Mouse (Mus musculus) lung, embryonic 14.5 days (tissue): ENCODE measurements around the gene Uqcc1. TPM values are rescaled to one million over a fixed set of nuclear protein-coding genes. Genes with fewer than 3 reads are reported as not detected.

Source experiments
- ATAC-seq: fragments of 200-750 bp; cut with Nextera tagmentation; 2 replicates; pipeline ENCODE4 v1.8.0; 2017; ENCODE audit warnings: mild to moderate bottlenecking, moderate TSS enrichment, moderate library complexity; ENCODE audit not compliant: insufficient read depth
- DNase-seq: peaks from one replicate; pipeline ENCODE4 v3.0.0-alpha.2; 2015
- H3K27ac ChIP-seq: fragments of 300-500 bp; sonication (generic); 2 replicates; pipeline ENCODE4 v1.5.1; 2014; ENCODE audit warnings: low read depth, mild to moderate bottlenecking, moderate library complexity
- H3K27me3 ChIP-seq: fragments of 300-500 bp; sonication (generic); 2 replicates; pipeline ENCODE4 v1.6.1; 2014; ENCODE audit warnings: low read length, control low read depth; ENCODE audit not compliant: insufficient read depth
- H3K36me3 ChIP-seq: fragments of 300-500 bp; sonication (generic); 2 replicates; pipeline ENCODE4 v1.6.1; 2014; ENCODE audit warnings: control low read depth; ENCODE audit not compliant: insufficient read depth
- H3K4me1 ChIP-seq: fragments of 300-500 bp; sonication (generic); 2 replicates; pipeline ENCODE4 v1.6.1; 2014; ENCODE audit warnings: antibody characterized with exemption, control low read depth; ENCODE audit not compliant: insufficient read depth
- H3K4me2 ChIP-seq: fragments of 300-500 bp; sonication (generic); 2 replicates; pipeline ENCODE4 v1.6.1; 2014; ENCODE audit warnings: mild to moderate bottlenecking
- H3K4me3 ChIP-seq: fragments of 300-500 bp; sonication (generic); 2 replicates; pipeline ENCODE4 v1.5.1; 2014; ENCODE audit warnings: low read depth, low read length
- H3K9ac ChIP-seq: fragments of 300-500 bp; sonication (generic); 2 replicates; pipeline ENCODE4 v1.6.1; 2014
- H3K9me3 ChIP-seq: fragments of 300-500 bp; sonication (generic); 2 replicates; pipeline ENCODE4 v1.6.1; 2016; ENCODE audit warnings: low read depth, low read length, control low read depth
- CTCF ChIP-seq: IDR thresholded peaks from 2 replicates; pipeline ENCODE4 v1.5.1; 2016; ENCODE audit warnings: antibody characterized with exemption, low read depth
- WGBS: fragments of 180-500 bp; shearing (Covaris S2); extraction: QIAGEN DNeasy Blood & Tissue Kit; methylation state at CpG from one replicate; pipeline ENCODE4 v1.1.7; 2014; 5-methylcytosine and 5-hydroxymethylcytosine counted together
- polyA plus RNA-seq: library from polyadenylated mRNA; unstranded; fragments of >200 nt; fragmentation: Nextera tagmentation; extraction: Ambion mirVana; gene quantifications from 2 replicates; pipeline ENCODE4 v1.2.1, GENCODE M21; 2014

Gene Uqcc1
- polyA plus RNA-seq, 1 experiment from 2014 or later, result 52.0 TPM

DNA sequence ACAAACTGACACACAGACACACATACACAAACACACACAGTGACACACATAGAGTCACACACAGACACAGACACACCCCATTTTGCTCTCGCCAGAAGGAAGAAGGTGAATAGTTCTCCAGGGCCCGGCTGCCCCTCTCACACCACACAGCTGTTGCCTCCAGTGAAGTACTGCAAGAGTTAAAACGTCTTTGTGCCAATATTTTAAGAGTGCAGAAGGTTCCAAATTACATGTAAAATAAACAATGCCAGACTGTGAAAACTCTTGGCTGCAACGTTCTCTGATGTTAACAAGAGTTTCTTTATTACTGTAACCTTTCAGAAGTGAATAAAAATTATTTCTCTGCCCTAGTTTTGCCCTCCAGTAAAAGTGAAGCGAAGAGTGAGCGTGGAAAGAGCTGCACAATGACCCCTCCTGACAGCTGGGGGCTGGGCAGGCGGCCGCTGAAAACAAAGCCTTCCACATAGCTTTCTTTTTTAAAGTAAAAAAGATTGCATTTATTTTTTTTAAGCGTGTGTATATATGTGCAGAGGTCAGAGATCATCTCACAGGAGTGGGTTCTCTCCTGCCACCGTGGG lies 57.1 kb downstream of the Uqcc1 start:
- H3K9ac ChIP-seq, result no peak overlapping the region
- DNase-seq, result peak; percentile 86
- WGBS, result 29% methylated on average over 10 of the region's 10 CpGs
- no peak for TF ChIP-seq CTCF
- H3K9me3 ChIP-seq, result no peaks in the 10 kb centered on the region
- no peaks in the 10 kb centered on the region for H3K27me3 ChIP-seq
- peak overlapping the region; percentile 63; the same call in 1 of the 2 replicates for H3K27ac ChIP-seq
- H3K36me3 ChIP-seq, result peaks cover 37% of the 10 kb centered on the region
- peaks cover 11% of the 10 kb centered on the region for H3K4me1 ChIP-seq
- no peak overlapping the region for H3K4me3 ChIP-seq
- peak overlapping the region; percentile 29 for H3K4me2 ChIP-seq
- ATAC-seq, result peak; percentile 75

DNA sequence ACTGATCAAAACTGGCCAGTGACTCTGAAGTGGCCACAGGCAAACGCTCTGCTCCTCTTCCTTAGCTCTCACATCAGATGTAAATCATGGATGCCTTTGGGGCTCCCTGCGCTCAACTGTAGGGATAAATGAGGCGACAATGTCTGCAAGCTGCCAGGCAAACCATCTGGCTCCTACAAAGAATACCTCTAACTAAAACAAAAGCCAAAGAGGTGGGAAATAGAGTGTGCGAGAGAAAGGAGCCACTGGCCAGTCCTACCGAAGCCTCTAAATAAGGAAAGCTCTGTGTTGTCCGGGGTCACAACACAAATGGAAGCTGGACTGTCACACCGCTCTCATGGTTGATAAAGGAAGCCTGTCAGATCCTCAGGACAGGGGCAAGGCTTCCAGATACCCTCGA lies 57.6 kb downstream of the Uqcc1 start:
- DNase-seq, result peak; percentile 60
- Histone ChIP-seq H3K4me1 (peaks cover 11% of the 10 kb centered on the region), H3K27me3 (no peaks in the 10 kb centered on the region), H3K27ac (peak overlapping the region; percentile 63; the same call in 1 of the 2 replicates), H3K4me3 (no peak overlapping the region), H3K4me2 (peak overlapping the region; percentile 29), H3K36me3 (peaks cover 40% of the 10 kb centered on the region), H3K9ac (no peak overlapping the region), H3K9me3 (no peaks in the 10 kb centered on the region)
- no peak for TF ChIP-seq CTCF
- 42% methylated on average over 8 of the region's 8 CpGs for WGBS
- ATAC-seq, result peak; percentile 52

DNA sequence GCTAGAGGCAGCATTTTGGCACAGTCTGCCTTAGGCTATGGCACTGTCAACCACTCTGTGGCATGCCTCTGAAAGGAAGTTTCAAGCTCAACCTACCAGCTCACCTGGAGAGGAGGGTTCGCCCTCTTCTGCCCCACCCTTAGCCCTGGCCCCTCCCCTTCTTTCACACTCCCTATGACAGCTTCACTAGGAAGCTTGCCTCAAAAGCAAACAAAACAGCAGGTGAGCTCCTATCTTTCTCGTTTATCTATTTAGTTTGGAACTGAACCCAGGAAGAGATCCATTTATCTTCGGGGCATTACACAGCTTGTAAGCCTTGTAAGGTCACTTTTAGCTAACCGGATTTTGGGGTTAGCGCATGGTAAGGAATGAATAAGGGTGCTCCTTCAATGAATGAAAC lies 60.3 kb downstream of the Uqcc1 start:
- WGBS, result 53% methylated on average over 5 of the region's 5 CpGs
- Histone ChIP-seq H3K9me3 (no peaks in the 10 kb centered on the region), H3K27me3 (no peaks in the 10 kb centered on the region), H3K4me2 (no peak overlapping the region), H3K4me1 (peaks cover 11% of the 10 kb centered on the region), H3K4me3 (no peak overlapping the region), H3K9ac (no peak overlapping the region), H3K27ac (no peak overlapping the region), H3K36me3 (peaks cover 17% of the 10 kb centered on the region; the same call in 1 of the 2 replicates)
- DNase-seq, result no peak
- no peak for ATAC-seq
- TF ChIP-seq CTCF, result no peak

DNA sequence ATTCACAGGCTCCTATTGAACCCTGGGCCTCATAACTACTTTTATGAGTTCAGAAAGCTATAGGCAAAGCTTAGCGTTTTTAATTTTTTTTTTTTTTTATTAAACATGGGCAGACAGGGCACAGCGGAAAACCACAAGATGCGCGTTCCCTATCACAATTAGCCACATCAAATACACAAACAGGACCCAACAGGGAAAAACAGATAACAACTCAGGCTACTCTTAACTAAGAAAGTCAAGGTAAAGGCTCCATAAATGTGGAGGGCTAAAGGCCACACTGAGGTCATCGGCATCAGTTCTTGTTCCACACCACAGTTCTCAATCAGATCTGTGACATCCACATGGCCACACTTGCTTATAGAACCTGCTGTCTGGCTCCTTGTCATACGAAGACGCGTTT lies 61.8 kb downstream of the Uqcc1 start:
- no peak overlapping the region for H3K27ac ChIP-seq
- H3K9me3 ChIP-seq, result no peaks in the 10 kb centered on the region
- no peak overlapping the region for H3K4me3 ChIP-seq
- no peak for DNase-seq
- no peak overlapping the region for H3K9ac ChIP-seq
- no peak for TF ChIP-seq CTCF
- peaks cover 10% of the 10 kb centered on the region for H3K4me1 ChIP-seq
- H3K4me2 ChIP-seq, result no peak overlapping the region
- no peak for ATAC-seq
- 94% methylated on average over 8 of the region's 8 CpGs for WGBS
- H3K27me3 ChIP-seq, result no peaks in the 10 kb centered on the region
- H3K36me3 ChIP-seq, result peaks cover 17% of the 10 kb centered on the region; the same call in 1 of the 2 replicates

GRCm38 (mm10) chr2:155863301-155863867 lies 66.7 kb downstream of the Uqcc1 start:
- Histone ChIP-seq H3K4me3 (no peak overlapping the region), H3K4me2 (no peak overlapping the region), H3K27me3 (no peaks in the 10 kb centered on the region), H3K27ac (0 out of 2 replicates have a peak overlapping the region, but pooled peaks have one; percentile 33), H3K9ac (no peak overlapping the region), H3K4me1 (no peaks in the 10 kb centered on the region), H3K9me3 (no peaks in the 10 kb centered on the region), H3K36me3 (0 out of 2 replicates have a peak, but pooled peaks cover 7% of the 10 kb centered on the region)
- no peak for DNase-seq
- ATAC-seq, result peak; percentile 42
- no peak for TF ChIP-seq CTCF
- WGBS, result 53% methylated on average over 11 of the region's 11 CpGs

- Histone ChIP-seq H3K27me3 (no peaks in the 10 kb centered on the region), H3K9ac (no peak overlapping the region), H3K36me3 (0 out of 2 replicates have a peak, but pooled peaks cover under 1% of the 10 kb centered on the region), H3K4me1 (no peaks in the 10 kb centered on the region), H3K4me3 (no peak overlapping the region), H3K4me2 (no peak overlapping the region), H3K9me3 (no peaks in the 10 kb centered on the region), H3K27ac (no peak overlapping the region)
- TF ChIP-seq CTCF, result no peak
- 56% methylated on average over 13 of the region's 13 CpGs for whole genome bisulfite sequencing
- ATAC-seq (peak; percentile 81), DNase-seq (peak; percentile 61)
Observed at GRCm38 (mm10) chr2:155862573-155863300, 67.4 kb downstream of the Uqcc1 start.

- no peak for TF ChIP-seq CTCF
- 86% methylated on average over 6 of the region's 6 CpGs for WGBS
Observed at GRCm38 (mm10) chr2:155861581-155861980, 68.5 kb downstream of the Uqcc1 start.

More at GRCm38 (mm10) chr2:155861581-155861980, 68.5 kb downstream of the Uqcc1 start:
- no peak overlapping the region for H3K4me3 ChIP-seq
- H3K27ac ChIP-seq, result no peak overlapping the region
- no peaks in the 10 kb centered on the region for H3K27me3 ChIP-seq
- H3K4me2 ChIP-seq, result no peak overlapping the region
- H3K4me1 ChIP-seq, result no peaks in the 10 kb centered on the region
- H3K9me3 ChIP-seq, result no peaks in the 10 kb centered on the region
- no peak overlapping the region for H3K9ac ChIP-seq
- DNase-seq, result no peak
- H3K36me3 ChIP-seq, result no peaks in the 10 kb centered on the region
- no peak for ATAC-seq
